Mouse (Mus musculus): Measurements from ENCODE around the gene Tshz2. TPM values are rescaled to one million over a fixed set of nuclear protein-coding genes. Genes with fewer than 3 reads are reported as not detected.
"Not testable (repeated sequence)": the region's sequence is repeated elsewhere in the genome, so short reads cannot be mapped to it uniquely, and the experiment has no call there.

Tshz2 gene
- polyA plus RNA-seq, 1 experiment from 2014 or later = 22.7 TPM

DNA sequence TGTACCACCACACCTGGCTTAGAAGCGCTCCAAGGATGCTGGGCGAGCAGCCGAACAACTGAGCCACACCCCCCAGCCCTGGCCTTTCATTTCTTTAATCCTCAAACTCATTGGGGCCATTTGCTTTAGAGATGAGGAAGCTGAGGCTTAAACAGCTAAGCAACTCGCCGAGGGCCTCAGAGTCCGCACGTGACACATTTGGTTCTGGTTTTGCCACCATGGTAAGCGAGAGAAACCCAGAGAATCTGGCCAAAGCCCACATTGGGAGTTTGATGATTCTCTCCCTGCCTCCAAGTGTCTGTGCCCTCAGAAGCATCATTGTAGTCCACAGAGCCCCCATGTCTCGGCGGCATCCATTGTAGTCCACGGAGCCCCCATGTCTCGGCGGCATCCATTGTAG lies 205.7 kb downstream of the Tshz2 start:
- Histone ChIP-seq H3K4me2 (no peak overlapping the region), H3K4me3 (no peak overlapping the region), H3K27me3 (replicated peaks) (no peaks in the 10 kb centered on the region), H3K9me3 (no peaks in the 10 kb centered on the region), H3K4me1 (no peaks in the 10 kb centered on the region), H3K36me3 (replicated peaks) (no peaks in the 10 kb centered on the region), H3K9ac (no peak overlapping the region), H3K27ac (no peak overlapping the region)
- no peak for ATAC-seq (replicated peaks)
- WGBS = 92% methylated on average over 13 of the region's 13 CpGs

- Histone ChIP-seq H3K4me2 (no peak overlapping the region), H3K27me3 (replicated peaks) (no peaks in the 10 kb centered on the region), H3K9me3 (no peaks in the 10 kb centered on the region), H3K36me3 (replicated peaks) (no peaks in the 10 kb centered on the region), H3K4me1 (no peaks in the 10 kb centered on the region), H3K4me3 (no peak overlapping the region), H3K27ac (no peak overlapping the region), H3K9ac (no peak overlapping the region)
- ATAC-seq (replicated peaks) = no peak
- WGBS = 69% methylated on average over 10 of the region's 10 CpGs
These were observed 208.6 kb downstream of the Tshz2 start for GRCm38 (mm10) chr2:169841442-169841841.

GRCm38 (mm10) chr2:169842494-169842893 lies 209.7 kb downstream of the Tshz2 start:
- Histone ChIP-seq H3K9me3 (no peaks in the 10 kb centered on the region), H3K9ac (no peak overlapping the region), H3K4me2 (no peak overlapping the region), H3K4me3 (no peak overlapping the region), H3K27me3 (replicated peaks) (no peaks in the 10 kb centered on the region), H3K4me1 (no peaks in the 10 kb centered on the region), H3K27ac (no peak overlapping the region), H3K36me3 (replicated peaks) (no peaks in the 10 kb centered on the region)
- no peak for ATAC-seq (replicated peaks)
- 80% methylated on average over 6 of the region's 6 CpGs for WGBS

DNA sequence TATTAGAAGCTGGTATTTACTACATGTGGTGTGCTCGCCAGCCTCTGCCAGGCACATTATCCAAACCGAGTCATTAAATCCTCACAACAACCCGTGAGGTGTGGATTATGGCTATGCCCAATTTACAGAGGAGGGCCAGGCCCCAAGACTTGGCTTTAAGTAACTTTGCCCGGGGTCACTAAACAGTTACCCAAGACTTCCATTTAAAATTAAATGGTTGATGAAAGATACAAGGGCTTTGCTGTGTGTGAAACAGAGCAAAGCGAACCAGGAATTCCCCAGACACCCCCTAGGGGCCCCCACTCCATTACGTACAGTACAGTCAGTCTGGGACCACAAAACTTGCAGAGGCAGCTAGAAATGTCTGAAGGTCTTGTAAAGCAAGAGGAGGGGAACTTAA lies 210.7 kb downstream of the Tshz2 start:
- no peak overlapping the region for H3K4me2 ChIP-seq
- no peaks in the 10 kb centered on the region for H3K27me3 ChIP-seq (replicated peaks)
- H3K27ac ChIP-seq = no peak overlapping the region
- H3K36me3 ChIP-seq (replicated peaks) = no peaks in the 10 kb centered on the region
- WGBS = 69% methylated on average over 6 of the region's 6 CpGs
- H3K9me3 ChIP-seq = no peaks in the 10 kb centered on the region
- no peak for ATAC-seq (replicated peaks)
- H3K4me1 ChIP-seq = peaks cover under 1% of the 10 kb centered on the region; the same call in 1 of the 2 replicates
- no peak overlapping the region for H3K9ac ChIP-seq
- no peak overlapping the region for H3K4me3 ChIP-seq

- H3K4me1 ChIP-seq = peaks cover 6% of the 10 kb centered on the region; the same call in 1 of the 2 replicates
- no peaks in the 10 kb centered on the region for H3K36me3 ChIP-seq (replicated peaks)
- H3K27me3 ChIP-seq (replicated peaks) = no peaks in the 10 kb centered on the region
- no peak overlapping the region for H3K4me3 ChIP-seq
- no peak overlapping the region for H3K27ac ChIP-seq
- H3K9ac ChIP-seq = no peak overlapping the region
- WGBS = 40% methylated on average over 7 of the region's 7 CpGs
- no peaks in the 10 kb centered on the region for H3K9me3 ChIP-seq
- ATAC-seq (replicated peaks) = no peak
- no peak overlapping the region for H3K4me2 ChIP-seq
These were observed 216.3 kb downstream of the Tshz2 start for GRCm38 (mm10) chr2:169849077-169849476.

GRCm38 (mm10) chr2:169849541-169849940 lies 216.7 kb downstream of the Tshz2 start:
- no peak overlapping the region for H3K9ac ChIP-seq
- peaks cover 6% of the 10 kb centered on the region; the same call in 1 of the 2 replicates for H3K4me1 ChIP-seq
- no peak overlapping the region for H3K27ac ChIP-seq
- no peak for ATAC-seq (replicated peaks)
- no peaks in the 10 kb centered on the region for H3K27me3 ChIP-seq (replicated peaks)
- H3K4me3 ChIP-seq = no peak overlapping the region
- H3K9me3 ChIP-seq = no peaks in the 10 kb centered on the region
- no peaks in the 10 kb centered on the region for H3K36me3 ChIP-seq (replicated peaks)
- no peak overlapping the region for H3K4me2 ChIP-seq
- WGBS = 73% methylated on average over 3 of the region's 3 CpGs

- Histone ChIP-seq H3K4me3 (no peak overlapping the region), H3K9me3 (no peaks in the 10 kb centered on the region), H3K9ac (no peak overlapping the region), H3K4me1 (peaks cover 6% of the 10 kb centered on the region; the same call in 1 of the 2 replicates), H3K36me3 (replicated peaks) (no peaks in the 10 kb centered on the region), H3K27ac (no peak overlapping the region), H3K4me2 (no peak overlapping the region), H3K27me3 (replicated peaks) (no peaks in the 10 kb centered on the region)
- no peak for ATAC-seq (replicated peaks)
- 78% methylated on average over 5 of the region's 5 CpGs for WGBS
These were observed 218.8 kb downstream of the Tshz2 start for GRCm38 (mm10) chr2:169851606-169852005.

DNA sequence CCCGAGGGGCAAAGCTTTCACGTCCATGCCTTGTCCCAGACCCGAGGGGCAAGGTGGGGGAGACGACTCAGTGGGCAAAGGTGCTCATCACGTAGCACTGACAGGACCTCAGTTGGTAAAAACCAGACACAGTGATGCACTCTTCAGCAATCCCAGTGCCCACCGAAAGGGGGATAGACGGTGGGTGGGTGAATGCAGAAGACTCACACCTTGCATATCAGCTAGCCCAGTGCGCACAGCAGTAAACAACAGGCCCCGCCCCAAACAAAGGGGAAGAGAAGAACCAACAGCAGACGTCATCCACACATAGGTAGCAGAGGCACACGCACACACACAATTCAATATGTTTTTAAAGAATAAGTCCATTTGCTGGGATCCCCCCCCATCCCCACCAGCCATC lies 221.7 kb downstream of the Tshz2 start:
- Histone ChIP-seq H3K27ac (no peak overlapping the region), H3K4me3 (no peak overlapping the region), H3K4me1 (peaks cover under 1% of the 10 kb centered on the region), H3K9me3 (no peaks in the 10 kb centered on the region), H3K9ac (no peak overlapping the region), H3K4me2 (no peak overlapping the region), H3K36me3 (replicated peaks) (no peaks in the 10 kb centered on the region), H3K27me3 (replicated peaks) (no peaks in the 10 kb centered on the region)
- no peak for ATAC-seq (replicated peaks)
- 84% methylated on average over 11 of the region's 11 CpGs for WGBS

- H3K9ac ChIP-seq; H3K27ac ChIP-seq; H3K4me1 ChIP-seq; H3K27me3 ChIP-seq (replicated peaks); H3K36me3 ChIP-seq (replicated peaks); H3K9me3 ChIP-seq; H3K4me2 ChIP-seq; H3K4me3 ChIP-seq; ATAC-seq (replicated peaks): not testable (repeated sequence)
These were observed 224.2 kb downstream of the Tshz2 start for GRCm38 (mm10) chr2:169857041-169857440.

- Histone ChIP-seq H3K9ac (no peak overlapping the region), H3K9me3 (no peaks in the 10 kb centered on the region), H3K4me1 (peaks cover 7% of the 10 kb centered on the region), H3K36me3 (replicated peaks) (no peaks in the 10 kb centered on the region), H3K27ac (no peak overlapping the region), H3K27me3 (replicated peaks) (no peaks in the 10 kb centered on the region), H3K4me2 (no peak overlapping the region), H3K4me3 (no peak overlapping the region)
- ATAC-seq (replicated peaks) = no peak
- 48% methylated on average over 4 of the region's 4 CpGs for WGBS
These were observed 226.5 kb downstream of the Tshz2 start for GRCm38 (mm10) chr2:169859078-169859855.

DNA sequence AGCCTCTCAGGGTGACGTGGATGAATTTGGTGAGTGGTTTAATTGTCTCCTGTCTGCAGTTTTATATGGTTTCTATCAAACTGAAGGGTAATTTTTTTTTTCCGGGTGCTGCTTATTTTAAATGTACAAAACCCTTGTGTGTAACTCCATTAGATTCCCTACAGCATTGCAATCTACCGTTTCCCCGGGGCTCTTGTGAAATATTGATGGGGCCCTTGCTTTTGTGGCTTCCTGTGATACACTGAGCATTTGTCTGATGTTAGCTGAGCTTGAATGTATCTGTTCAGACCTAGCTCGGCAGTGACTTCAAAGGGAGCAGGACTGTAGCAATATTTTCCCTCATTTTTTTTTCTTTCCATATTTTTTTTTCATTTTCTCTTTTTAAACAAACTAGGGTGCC lies 228.1 kb downstream of the Tshz2 start:
- H3K9me3 ChIP-seq = no peaks in the 10 kb centered on the region
- H3K27ac ChIP-seq = peak overlapping the region; percentile 63; the same call in 1 of the 2 replicates
- 0 out of 2 replicates have a peak, but pooled peaks have one; percentile 45 for ATAC-seq (replicated peaks)
- no peak overlapping the region for H3K9ac ChIP-seq
- 42% methylated on average over 5 of the region's 5 CpGs for WGBS
- no peaks in the 10 kb centered on the region for H3K27me3 ChIP-seq (replicated peaks)
- H3K4me2 ChIP-seq = no peak overlapping the region
- H3K36me3 ChIP-seq (replicated peaks) = no peaks in the 10 kb centered on the region
- H3K4me3 ChIP-seq = no peak overlapping the region
- peaks cover 7% of the 10 kb centered on the region for H3K4me1 ChIP-seq

DNA sequence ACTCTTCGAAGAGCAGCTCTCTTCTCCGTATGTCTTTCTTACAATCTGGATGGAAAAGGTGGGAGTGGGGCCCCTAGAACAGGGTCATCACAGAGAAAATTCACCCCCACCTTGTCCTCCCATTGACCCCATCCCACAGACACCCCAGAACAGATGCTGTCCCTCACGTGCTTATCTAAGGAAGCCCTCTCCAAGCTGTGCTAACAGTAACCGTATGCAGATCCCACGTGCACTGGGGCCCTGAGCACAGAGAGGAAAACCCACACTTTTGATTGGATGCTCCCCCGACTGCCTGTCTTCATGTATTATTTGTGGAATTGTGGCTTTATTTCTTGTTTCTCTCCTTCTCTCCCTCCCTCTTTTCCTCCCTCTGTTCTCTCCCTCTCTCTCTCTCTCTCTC lies 229.9 kb downstream of the Tshz2 start:
- peaks cover 7% of the 10 kb centered on the region for H3K4me1 ChIP-seq
- H3K27me3 ChIP-seq (replicated peaks) = no peaks in the 10 kb centered on the region
- H3K27ac ChIP-seq = no peak overlapping the region
- no peak overlapping the region for H3K4me3 ChIP-seq
- no peak for ATAC-seq (replicated peaks)
- WGBS = 66% methylated on average over 6 of the region's 6 CpGs
- H3K36me3 ChIP-seq (replicated peaks) = no peaks in the 10 kb centered on the region
- no peaks in the 10 kb centered on the region for H3K9me3 ChIP-seq
- H3K9ac ChIP-seq = no peak overlapping the region
- no peak overlapping the region for H3K4me2 ChIP-seq

- no peaks in the 10 kb centered on the region for H3K36me3 ChIP-seq (replicated peaks)
These were observed 236.7 kb downstream of the Tshz2 start for GRCm38 (mm10) chr2:169869468-169869867.

More at GRCm38 (mm10) chr2:169869468-169869867, 236.7 kb downstream of the Tshz2 start:
- H3K4me2 ChIP-seq = no peak overlapping the region
- no peaks in the 10 kb centered on the region for H3K27me3 ChIP-seq (replicated peaks)
- WGBS = 91% methylated on average over 7 of the region's 7 CpGs
- no peak for ATAC-seq (replicated peaks)
- no peak overlapping the region for H3K27ac ChIP-seq
- 0 out of 2 replicates have a peak, but pooled peaks cover 2% of the 10 kb centered on the region for H3K4me1 ChIP-seq
- no peaks in the 10 kb centered on the region for H3K9me3 ChIP-seq
- no peak overlapping the region for H3K9ac ChIP-seq
- no peak overlapping the region for H3K4me3 ChIP-seq
